Mouse (Mus musculus) myocyte (in vitro differentiated cells): Measurements from ENCODE around the gene Tmem120b. TPM values are rescaled to one million over a fixed set of nuclear protein-coding genes. Genes with fewer than 3 reads are reported as not detected.

ENCODE experiments used
- H3K27me3 ChIP-seq: one replicate; pipeline ENCODE4 v1.6.1; 2011; ENCODE audit not compliant: control insufficient read depth, insufficient read depth, insufficient read length
- H3K36me3 ChIP-seq: one replicate; pipeline ENCODE4 v1.6.1; 2011; ENCODE audit not compliant: control insufficient read depth, insufficient read depth
- H3K4me2 ChIP-seq: one replicate; pipeline ENCODE4 v1.6.1; 2011; ENCODE audit warnings: low read depth, control low read depth
- H3K4me3 ChIP-seq: one replicate; pipeline ENCODE4 v1.5.1; 2011; ENCODE audit warnings: mild to moderate bottlenecking, control low read depth, moderate library complexity
- H3K79me2 ChIP-seq: one replicate; pipeline ENCODE4 v1.6.1; 2011; ENCODE audit not compliant: control insufficient read depth, insufficient read depth
- H3ac ChIP-seq: one replicate; pipeline ENCODE4 v1.6.1; 2011; ENCODE audit not compliant: control insufficient read depth, insufficient read length
- CEBPB ChIP-seq: IDR thresholded peaks from 2 replicates; pipeline ENCODE4 v1.6.1; 2011; ENCODE audit warnings: mild to moderate bottlenecking, moderate library complexity; ENCODE audit not compliant: poor library complexity, insufficient read depth, severe bottlenecking
- E2F4 ChIP-seq: IDR thresholded peaks from one replicate; pipeline ENCODE4 v1.6.1; 2011; ENCODE audit warnings: mild to moderate bottlenecking, control low read depth, moderate library complexity; ENCODE audit not compliant: insufficient read depth
- MAX ChIP-seq: IDR thresholded peaks from one replicate; pipeline ENCODE4 v1.6.1; 2011; ENCODE audit warnings: low read depth, mild to moderate bottlenecking, control low read depth
- MYOD1 ChIP-seq, 3 experiments: IDR thresholded peaks; one replicate each; pipeline ENCODE4 v1.6.1; 2011; ENCODE audit warnings: control low read depth in 2 of 3, low read depth in 2 of 3, mild to moderate bottlenecking in 2 of 3, moderate library complexity in 1 of 3; ENCODE audit not compliant: insufficient read length in 2 of 3, control insufficient read depth in 1 of 3
- MYOG ChIP-seq, 3 experiments: IDR thresholded peaks; one replicate each; pipeline ENCODE4 v1.6.1; 2011; ENCODE audit warnings: control low read depth in 2 of 3, low read depth in 2 of 3, mild to moderate bottlenecking in 2 of 3; ENCODE audit not compliant: insufficient read length in 2 of 3, control insufficient read depth in 1 of 3, insufficient read depth in 1 of 3
- POLR2A ChIP-seq: IDR thresholded peaks from one replicate; pipeline ENCODE4 v1.6.1; 2011; ENCODE audit warnings: low read depth, mild to moderate bottlenecking, control low read depth, moderate library complexity; ENCODE audit not compliant: insufficient read length
- POLR2AphosphoS2 ChIP-seq: IDR thresholded peaks from one replicate; pipeline ENCODE4 v1.6.1; 2011; ENCODE audit warnings: low read depth, control low read depth; ENCODE audit not compliant: insufficient read length
- REST ChIP-seq: IDR thresholded peaks from one replicate; pipeline ENCODE4 v1.6.1; 2011; ENCODE audit warnings: mild to moderate bottlenecking, control low read depth, moderate library complexity; ENCODE audit not compliant: insufficient read depth, insufficient read length
- SRF ChIP-seq: IDR thresholded peaks from one replicate; pipeline ENCODE4 v1.6.1; 2011; ENCODE audit warnings: low read depth; ENCODE audit not compliant: control insufficient read depth, insufficient read length
- TCF12 ChIP-seq: IDR thresholded peaks from one replicate; pipeline ENCODE4 v1.6.1; 2011; ENCODE audit warnings: mild to moderate bottlenecking, control low read depth; ENCODE audit not compliant: poor library complexity, insufficient read depth, severe bottlenecking
- TCF3 ChIP-seq: IDR thresholded peaks from one replicate; pipeline ENCODE4 v1.6.1; 2011; ENCODE audit warnings: low read depth, control low read depth; ENCODE audit not compliant: insufficient read length
- USF1 ChIP-seq: IDR thresholded peaks from one replicate; pipeline ENCODE4 v1.6.1; 2011; ENCODE audit warnings: low read depth, mild to moderate bottlenecking, control low read depth, moderate library complexity
- polyA plus RNA-seq: library from polyadenylated mRNA; unstranded; fragments of >200 nt; fragmentation: generic; extraction: Trizol; gene quantifications from one replicate; pipeline ENCODE4 v1.2.1, GENCODE M21; 2012; ENCODE audit warnings: missing spikeins

The Tmem120b gene
- polyA plus RNA-seq, 1 experiment = 41.3 TPM

- Histone ChIP-seq H3ac (peak overlapping the region; percentile 98), H3K79me2 (peaks cover 35% of the 10 kb centered on the region), H3K27me3 (no peaks in the 10 kb centered on the region), H3K36me3 (peaks cover 3% of the 10 kb centered on the region), H3K4me2 (peak overlapping the region; percentile 95), H3K4me3 (peak overlapping the region; percentile 75)
- TF ChIP-seq E2F4 = no peak
These were observed 75.2 kb downstream of the Tmem120b start for GRCm38 (mm10) chr5:123143251-123143970.

- peak overlapping the region; percentile 98 for H3ac ChIP-seq
- H3K36me3 ChIP-seq = peaks cover 3% of the 10 kb centered on the region
- H3K27me3 ChIP-seq = no peaks in the 10 kb centered on the region
- H3K79me2 ChIP-seq = peaks cover 35% of the 10 kb centered on the region
- peak overlapping the region; percentile 95 for H3K4me2 ChIP-seq
- H3K4me3 ChIP-seq = peak overlapping the region; percentile 75
- TF ChIP-seq USF1 = peak; percentile 38
- no peak for TF ChIP-seq REST
- TF ChIP-seq POLR2AphosphoS2 = no peak
- no peak for TF ChIP-seq TCF12
- no peak for TF ChIP-seq MYOG (IDR thresholded peaks at IDR 0.05; ENCODE audit: control insufficient read depth in 1 of 3, insufficient read depth in 1 of 3, insufficient read length in 2 of 3, low read depth in 2 of 3)
- no peak for TF ChIP-seq E2F4
These were observed 75.9 kb downstream of the Tmem120b start for GRCm38 (mm10) chr5:123143971-123144745.

GRCm38 (mm10) chr5:123144746-123145590, 76.8 kb downstream of the Tmem120b start:
- Histone ChIP-seq H3ac (no peak overlapping the region), H3K36me3 (peaks cover 3% of the 10 kb centered on the region), H3K4me2 (peak overlapping the region; percentile 95), H3K4me3 (peak overlapping the region; percentile 75), H3K27me3 (no peaks in the 10 kb centered on the region), H3K79me2 (peaks cover 34% of the 10 kb centered on the region)
- TF ChIP-seq MYOG (IDR thresholded peaks at IDR 0.05; ENCODE audit: control insufficient read depth in 1 of 3, insufficient read depth in 1 of 3, insufficient read length in 2 of 3, low read depth in 2 of 3) (no peak), POLR2AphosphoS2 (no peak), POLR2A (no peak), MAX (no peak), MYOD1 (IDR thresholded peaks at IDR 0.05; ENCODE audit: control insufficient read depth in 1 of 3, insufficient read length in 2 of 3, low read depth in 2 of 3) (no peak), E2F4 (no peak), TCF3 (no peak), SRF (no peak), REST (no peak), TCF12 (no peak), CEBPB (no peak), USF1 (no peak)

- no peak for TF ChIP-seq USF1
- TF ChIP-seq E2F4 = no peak
- TF ChIP-seq MYOG (IDR thresholded peaks at IDR 0.05; ENCODE audit: control insufficient read depth in 1 of 3, insufficient read depth in 1 of 3, insufficient read length in 2 of 3, low read depth in 2 of 3) = no peak
- TF ChIP-seq MYOD1 (IDR thresholded peaks at IDR 0.05; ENCODE audit: control insufficient read depth in 1 of 3, insufficient read length in 2 of 3, low read depth in 2 of 3) = no peak
- TF ChIP-seq CEBPB = no peak
- no peak for TF ChIP-seq MAX
- TF ChIP-seq POLR2A = no peak
- no peak for TF ChIP-seq SRF
- no peak for TF ChIP-seq REST
- TF ChIP-seq TCF3 = no peak
- TF ChIP-seq POLR2AphosphoS2 = no peak
- no peak for TF ChIP-seq TCF12
- H3K79me2 ChIP-seq = peaks cover 43% of the 10 kb centered on the region
- no peaks in the 10 kb centered on the region for H3K27me3 ChIP-seq
- H3K4me3 ChIP-seq = no peak overlapping the region
- peaks cover 3% of the 10 kb centered on the region for H3K36me3 ChIP-seq
- H3K4me2 ChIP-seq = no peak overlapping the region
- H3ac ChIP-seq = no peak overlapping the region
These were observed 78.1 kb downstream of the Tmem120b start for GRCm38 (mm10) chr5:123146357-123146756.
